Mouse (Mus musculus) yolk sac, embryonic 10.5 days (tissue): ENCODE results near the gene St6gal1.

Source experiments
- DNase-seq: peaks from one replicate; pipeline ENCODE4 v3.0.0-alpha.2; 2017; ENCODE audit warnings: low spot score

The St6gal1 gene

DNA sequence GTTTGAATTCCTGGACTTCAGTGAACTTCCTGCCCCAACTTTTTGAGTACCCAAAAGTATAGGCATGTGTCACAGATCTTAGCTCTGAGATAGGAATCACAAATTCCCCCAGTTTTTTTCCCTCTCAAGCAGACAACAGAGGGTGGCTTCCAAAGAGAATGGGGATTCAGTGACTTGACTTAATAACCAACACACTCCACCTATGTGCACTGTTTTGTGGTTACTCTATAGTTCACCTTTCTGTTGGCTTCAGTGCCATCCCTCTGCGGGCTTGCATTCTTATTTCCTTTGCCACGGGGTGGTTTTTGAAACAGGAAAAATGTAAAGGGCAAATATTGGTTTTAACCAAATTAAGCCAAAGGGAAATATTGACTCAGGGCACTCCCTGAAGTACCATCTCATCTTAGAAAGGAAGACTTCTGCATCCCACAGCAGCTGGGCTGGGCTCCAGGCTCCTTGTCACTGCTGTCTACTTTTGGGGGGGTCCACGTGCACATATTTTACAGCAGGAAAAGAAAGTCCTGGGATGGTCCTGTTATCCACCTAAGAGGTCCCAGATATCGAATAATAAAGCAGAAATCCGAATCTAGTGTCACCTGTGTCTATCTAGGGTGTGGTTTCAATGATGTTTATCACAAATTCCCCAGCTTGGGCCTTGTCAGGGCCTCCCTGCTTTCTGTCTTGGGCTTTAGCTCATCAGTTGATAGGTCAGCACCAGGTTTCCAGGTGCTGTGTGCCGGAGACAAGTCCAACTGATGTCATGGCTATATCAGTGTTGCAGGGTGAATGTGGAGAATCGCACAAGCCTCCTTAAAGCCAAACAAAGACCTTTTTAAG is 75.6 kb downstream of the St6gal1 start:
- no peak for DNase-seq

DNA sequence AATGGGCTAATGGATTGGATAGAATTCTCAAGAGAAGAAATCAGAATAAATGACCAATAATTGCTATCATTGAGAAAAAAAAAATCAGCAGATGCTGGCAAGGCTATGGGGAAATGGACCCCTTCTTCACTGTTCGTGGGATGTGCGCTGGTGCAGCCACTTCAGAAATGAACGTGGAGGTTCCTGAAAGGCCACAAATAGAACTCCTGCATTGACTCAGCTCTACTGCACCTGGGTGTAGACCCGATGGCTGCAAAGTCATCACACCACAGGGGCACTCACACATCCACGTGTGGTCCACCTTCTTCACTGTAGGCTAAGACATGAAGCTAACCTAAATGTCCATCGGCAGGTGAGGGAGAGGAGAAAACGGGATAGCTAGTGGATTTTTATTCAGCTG is 77.2 kb downstream of the St6gal1 start:
- no peak for DNase-seq

DNA sequence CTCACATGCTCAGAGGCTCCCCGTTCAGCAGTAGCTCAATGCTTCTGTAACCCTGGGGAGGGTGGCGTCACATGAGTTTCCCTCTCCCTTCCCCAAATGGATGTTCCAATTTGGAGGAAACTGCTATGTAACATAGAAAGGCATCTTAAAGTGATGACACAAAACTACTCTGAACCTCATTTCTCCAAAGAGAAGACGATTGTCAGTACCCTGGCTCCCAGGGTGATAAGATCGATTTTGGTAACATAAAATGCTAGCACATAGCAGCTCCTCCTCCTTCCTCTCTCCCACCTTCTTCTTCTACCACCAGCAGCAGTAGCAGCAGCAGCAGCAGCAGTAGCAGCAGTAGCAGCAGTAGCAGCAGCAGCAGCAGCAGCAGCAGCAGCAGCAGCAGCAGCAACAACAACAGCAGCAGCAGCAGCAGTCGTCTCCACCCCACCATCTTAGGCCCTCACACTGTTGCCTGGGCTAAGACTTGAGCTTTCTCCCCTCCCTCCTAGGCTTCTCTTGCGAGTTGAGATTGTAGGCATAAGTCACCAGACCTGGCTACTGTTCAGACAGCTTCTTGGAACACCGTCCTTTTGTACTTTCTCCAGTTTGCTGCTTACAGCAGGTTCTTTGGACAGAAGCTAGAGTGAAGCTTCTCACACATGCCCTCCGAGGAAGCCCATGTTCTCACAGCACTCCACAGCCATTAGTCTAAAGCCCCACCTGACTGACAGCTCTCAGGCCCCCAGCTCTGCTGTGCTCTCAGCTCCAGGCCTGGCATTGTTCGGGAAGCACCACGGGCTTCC is 81.5 kb downstream of the St6gal1 start:
- DNase-seq, result no peak

DNA sequence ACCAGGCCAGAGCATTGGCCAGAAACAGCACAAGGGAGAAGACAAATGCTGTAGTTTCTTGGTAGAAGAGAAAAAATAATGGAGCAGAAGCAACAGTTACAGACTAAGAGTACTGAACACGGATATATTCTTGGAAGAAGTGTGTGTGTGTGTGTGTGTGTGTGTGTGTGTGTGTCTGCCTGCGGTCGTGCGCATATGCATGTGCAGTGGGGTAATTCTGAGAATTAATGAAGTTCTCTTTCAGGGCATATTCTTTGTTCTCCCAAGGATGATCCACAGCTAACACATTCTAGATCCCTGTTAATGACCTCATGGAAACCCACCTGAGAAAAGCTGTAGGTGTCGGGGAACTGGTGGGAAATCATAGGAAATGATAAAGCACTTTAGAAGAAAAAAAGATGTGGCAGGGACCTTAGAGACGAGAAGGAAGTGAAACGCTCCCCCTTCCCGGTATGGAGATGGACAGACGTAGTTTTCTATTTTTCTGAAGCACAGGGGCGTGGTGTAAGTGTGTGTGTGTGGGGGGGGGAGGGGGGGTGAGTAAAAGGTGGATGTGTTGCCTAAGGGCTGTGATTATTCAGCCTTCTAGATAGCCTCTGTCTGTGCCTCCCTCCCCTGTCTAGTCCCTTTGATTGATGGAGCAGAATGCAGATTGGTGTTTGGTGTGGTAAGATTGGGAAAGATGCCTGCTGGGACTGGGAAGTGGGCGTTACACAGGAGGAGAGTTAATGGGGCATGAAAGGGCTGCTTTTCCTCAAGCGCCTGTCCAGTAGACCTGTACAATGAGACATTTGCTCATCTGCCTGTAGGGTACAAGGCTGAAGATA is 82.8 kb downstream of the St6gal1 start:
- peak; percentile 42 for DNase-seq

DNA sequence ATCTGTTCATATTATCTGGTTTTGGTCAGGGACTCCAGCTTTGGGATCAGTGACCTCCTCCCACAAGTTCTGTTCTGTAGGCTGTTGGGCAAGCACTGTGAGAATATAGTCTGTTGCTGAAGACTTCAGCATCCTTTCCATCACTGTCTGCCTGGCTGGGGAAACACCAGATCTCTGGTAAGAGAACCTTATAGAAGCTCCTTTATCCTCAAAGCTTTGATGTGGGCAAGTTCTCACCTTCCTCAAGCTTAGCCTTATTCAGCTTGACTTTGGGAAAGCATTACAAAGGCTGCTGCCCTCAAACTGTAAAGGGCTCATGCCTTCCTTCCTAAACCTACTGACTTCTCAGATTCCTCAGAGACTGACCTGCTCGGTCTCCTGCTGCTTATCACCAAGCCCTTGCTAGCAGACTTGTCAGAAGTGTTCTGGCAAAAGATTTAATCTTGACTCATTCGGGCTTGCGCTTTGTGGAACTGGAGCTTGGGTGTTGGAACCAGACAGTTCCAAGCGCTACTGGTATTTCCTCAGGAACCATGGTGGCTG is 83.5 kb downstream of the St6gal1 start:
- DNase-seq, result peak; percentile 7

DNA sequence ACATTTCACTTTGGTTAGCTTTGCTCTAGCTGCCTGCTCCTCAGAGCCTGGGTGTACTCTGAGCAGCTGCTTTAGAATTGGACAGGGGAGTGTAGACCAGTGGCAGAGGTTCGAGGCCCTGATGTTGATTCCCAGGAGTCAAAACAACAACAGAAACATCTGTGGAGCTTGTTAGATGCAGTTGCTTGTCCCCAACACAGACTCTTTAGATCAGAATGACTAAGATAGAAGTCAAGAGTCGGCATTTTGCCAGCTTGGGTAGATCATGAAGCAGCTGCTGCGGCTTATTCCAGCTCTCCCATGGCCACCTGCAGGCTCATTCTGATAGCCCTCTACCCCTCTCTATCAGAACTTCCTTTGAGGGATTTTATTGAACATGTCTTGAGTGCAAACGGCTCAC is 84.5 kb downstream of the St6gal1 start:
- DNase-seq, result no peak

DNA sequence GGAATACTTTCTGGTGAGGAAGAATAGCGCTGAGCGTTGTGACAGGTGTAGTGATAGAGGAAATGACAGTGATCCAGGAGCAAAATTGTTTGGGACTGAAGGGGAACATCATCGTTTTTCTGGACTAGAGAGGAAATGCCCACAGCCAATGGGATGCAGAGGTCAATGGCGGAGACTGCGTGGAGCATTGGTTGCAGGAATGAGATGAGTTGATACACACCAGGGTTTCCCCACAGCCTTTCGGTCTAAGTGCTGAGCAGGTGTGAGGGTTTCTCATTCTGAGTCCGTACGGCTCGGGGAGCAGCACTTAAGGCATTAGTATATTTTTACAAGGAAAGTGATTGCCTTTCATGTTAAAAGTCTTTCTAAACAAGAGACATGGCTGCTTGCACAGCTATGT is 88.1 kb downstream of the St6gal1 start:
- no peak for DNase-seq

DNA sequence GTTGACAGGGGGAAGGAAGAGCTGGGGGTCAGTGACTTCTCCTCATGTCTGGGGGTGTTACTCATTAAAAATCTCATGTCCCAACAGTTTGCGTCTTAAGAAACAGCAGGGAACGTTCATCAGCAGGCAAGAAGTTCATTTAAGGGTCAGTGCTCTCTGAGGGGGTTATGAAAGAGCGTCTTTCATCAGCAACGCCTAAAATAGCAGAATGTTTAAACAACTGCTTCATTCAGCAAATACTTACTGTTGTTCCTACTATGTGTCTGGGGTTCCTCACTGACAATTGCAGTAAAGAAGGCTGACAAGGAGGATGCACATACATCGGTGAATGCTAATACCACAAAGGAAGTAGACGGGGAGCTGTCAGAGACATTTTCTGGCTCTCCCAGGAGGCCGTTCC is 90.2 kb downstream of the St6gal1 start:
- DNase-seq, result peak; percentile 26

DNA sequence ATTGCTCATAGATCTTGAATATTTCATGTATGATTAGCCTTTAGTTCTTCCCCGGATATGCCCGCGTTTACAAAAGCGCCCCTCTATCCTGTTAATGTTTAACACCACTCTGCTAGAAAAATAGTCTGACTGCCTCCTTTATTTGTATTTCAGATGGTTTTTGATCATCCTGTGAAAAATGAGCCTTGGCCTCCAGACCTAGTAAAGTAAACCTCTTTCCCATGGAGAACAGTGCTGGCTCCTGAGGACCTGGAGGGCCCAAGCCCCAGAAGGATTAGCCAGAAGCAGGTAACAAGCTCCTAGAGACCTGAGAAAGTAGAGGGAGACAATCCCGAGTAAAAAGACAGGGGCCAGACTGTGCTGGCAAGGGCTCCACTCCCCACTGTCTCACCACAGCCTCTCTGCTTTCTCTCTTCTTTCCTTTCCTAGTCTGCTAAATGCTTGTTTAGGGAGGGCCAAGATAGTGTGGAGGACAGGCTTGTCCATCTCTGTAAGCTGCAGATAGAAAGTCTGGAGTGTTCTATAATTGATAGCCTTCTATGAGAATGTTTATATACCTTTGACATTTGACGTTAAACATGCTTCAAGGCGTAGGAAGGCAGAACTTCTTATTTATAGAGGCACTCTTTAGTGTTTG is 93.0 kb downstream of the St6gal1 start:
- peak; percentile 48 for DNase-seq

DNA sequence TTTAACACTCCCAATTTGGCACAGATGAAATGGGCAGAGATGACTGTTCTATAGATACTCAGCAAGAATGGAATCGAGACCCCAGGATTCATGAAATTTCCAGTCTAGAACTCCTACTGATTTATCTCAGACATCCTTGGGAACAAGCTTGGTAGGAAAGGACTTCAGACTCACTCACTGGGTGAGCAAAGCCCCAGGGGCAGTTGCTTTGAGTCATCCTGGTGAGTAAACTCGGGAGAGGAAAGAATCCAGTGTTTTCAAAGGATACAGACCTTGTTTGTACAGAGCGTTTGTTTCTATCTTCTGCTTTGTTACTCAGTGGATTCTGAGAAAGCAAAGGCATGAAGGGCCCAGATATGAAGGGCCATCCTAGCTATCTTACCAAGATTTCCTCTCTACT is 95.5 kb downstream of the St6gal1 start:
- DNase-seq, result no peak

DNA sequence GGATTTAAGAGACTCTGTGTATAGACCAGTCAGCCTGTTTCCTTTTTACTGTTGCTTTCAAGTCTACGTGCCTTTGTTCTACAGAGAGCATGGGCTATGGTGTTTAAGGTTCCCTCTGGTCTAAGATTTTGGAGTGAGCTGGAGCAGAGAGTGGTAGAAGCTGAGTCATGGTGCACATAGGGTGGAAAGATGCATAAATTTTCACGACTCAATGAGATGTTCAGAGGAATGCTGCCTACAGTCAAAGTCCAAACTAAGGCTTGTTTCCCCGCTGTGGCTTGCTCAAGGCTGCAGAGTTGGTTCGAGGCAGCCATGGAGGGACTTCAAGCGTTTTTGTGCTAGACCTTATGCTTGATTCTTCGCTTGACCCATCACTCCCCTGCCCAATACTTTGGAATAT is 96.0 kb downstream of the St6gal1 start:
- no peak for DNase-seq

DNA sequence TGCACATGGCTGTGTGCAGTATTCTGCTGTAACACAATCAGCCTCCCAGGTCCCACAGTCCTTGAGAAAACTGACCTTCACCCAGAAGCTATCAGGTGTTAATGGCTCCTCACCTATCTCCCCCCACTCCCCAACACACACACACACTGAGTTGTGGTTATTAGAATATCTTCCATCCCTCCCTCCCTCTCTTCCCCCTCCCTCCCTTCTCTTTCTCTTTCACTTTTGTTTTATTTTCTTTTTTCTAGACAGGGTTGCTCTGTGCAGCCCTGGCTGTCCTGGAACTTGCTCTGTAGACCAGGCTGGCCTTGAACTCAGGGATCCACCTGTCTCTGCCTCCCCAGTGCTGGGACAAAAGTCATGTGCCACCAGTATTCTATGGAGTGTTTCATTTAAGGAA is 97.9 kb downstream of the St6gal1 start:
- no peak for DNase-seq

DNA sequence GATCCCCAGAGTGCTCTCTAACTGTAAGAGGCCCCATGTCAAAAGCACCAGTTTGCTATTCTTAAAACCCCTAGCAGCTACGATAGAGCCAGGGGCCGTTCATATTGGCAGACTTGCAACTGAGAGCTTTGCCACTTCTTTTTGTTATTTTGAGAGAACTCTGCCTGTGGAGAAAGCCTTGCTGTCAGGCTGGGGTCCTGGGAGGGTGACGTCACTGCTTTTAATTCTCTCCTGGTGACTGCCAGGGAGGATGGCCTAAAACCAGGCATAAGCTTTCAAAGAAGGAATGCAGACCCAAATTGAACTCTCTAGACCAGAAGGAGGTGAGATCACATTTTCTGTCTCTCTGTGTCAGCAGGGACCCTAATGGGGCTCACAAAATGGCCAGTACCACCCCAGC is 99.4 kb downstream of the St6gal1 start:
- no peak for DNase-seq

DNA sequence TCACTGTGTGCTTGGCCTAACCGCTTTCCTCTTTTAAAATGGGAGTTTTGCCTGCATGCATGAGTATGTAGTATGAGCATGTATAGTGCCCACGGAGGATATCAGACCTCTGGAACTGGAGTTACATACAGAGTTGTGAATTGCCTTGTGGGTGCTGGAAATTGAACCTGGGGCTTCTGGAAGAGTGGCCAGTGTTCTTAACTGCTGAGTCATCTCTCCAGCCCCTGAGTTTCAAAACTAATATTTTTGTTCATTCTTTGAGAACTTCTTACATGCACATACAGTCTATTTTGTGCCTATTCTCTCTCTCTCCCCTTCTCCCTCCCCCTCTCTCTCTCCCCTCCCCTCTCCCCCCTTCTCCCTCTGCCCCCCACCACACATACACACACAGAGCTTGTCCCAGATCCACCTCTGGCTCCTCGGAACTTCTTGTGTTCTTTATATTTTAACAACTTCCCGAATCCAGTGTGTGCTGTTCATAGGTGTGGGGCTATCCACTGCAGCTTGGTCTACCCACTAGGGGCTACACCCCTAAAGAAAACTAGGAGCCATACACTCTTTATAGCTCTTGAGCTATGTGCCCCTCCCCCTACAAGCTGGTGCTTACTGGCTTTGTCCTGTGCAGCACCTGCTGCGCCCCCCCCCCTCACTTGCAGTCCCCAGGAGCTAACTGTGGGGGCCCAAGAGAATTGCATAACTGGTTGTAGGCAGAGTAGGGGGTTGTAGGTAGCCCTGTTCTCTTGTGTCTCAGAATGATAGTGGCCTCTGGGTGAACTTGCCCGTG is 100.5 kb downstream of the St6gal1 start:
- no peak for DNase-seq

DNA sequence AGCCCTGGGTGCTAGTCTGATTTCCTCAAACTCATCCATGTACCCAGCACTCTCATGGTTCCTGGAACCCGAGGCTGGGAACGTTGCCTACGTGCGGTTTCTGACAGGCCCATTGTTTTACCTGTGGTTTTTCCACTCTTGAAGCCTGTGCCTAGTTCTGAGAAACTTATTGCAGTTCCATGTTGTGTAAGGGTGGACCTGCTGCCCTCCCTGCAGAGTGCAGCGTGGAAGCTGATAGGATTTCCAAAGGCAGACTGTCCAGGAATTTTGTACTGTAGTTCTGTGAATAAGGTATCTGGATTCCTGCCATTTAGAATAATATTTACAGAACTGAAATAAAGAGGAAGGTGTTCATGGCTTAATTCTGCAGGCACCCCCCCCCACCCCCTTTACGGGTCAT is 102.1 kb downstream of the St6gal1 start:
- DNase-seq, result no peak

DNA sequence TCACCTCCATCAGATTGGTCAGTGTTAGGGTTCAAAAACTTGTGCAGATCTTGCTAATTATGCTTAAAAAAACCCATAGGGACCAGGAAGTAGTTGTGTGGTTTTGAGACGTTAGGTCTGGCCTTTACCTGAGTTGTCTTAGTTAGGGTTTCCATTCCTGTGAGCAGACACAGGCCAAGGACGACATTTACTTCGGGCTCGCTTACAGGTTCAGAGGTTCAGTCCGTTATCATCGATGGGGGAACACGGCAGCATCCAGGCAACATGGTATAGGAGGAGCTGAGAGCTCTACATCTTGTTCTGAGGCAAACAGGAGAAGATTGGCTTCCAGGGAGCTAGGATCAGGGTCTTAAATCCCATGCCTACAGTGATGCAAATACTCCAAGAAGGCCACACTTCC is 102.7 kb downstream of the St6gal1 start:
- no peak for DNase-seq

DNA sequence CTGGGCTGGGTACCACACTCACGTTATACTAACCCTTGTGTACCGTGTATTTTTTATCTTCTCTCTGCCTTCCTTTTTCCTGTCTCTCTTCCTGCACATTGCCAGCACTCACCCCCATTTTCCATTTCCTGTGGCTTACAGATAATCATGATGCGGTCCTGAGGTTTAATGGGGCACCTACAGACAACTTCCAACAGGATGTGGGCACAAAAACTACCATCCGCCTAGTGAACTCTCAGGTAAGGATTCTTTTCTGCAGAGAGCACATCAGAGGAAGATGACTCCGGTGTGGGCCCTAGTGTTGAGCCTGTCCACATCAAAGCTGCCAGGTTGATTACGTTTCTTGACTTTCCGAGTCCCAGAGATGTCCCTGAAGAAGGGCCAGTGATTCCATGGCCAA is 103.7 kb downstream of the St6gal1 start:
- DNase-seq, result no peak

DNA sequence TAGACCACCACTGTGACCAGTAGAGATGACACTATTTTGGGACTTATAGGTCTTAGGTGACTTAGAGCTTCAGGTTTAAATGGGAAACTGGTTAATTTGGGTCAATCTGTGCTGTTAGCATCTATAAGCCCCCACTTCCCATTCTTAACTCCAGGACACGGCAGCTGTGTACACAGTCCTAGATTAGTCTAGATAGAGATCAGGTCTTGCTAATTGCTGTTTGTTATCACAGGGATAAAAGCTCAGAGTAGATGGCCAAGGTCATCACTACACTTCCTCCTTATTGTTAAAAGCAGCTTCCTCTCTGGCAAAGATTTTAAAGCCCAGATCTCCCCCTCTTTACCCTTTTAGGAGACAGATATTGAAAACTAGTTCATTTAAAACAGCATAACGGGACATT is 107.6 kb downstream of the St6gal1 start:
- no peak for DNase-seq

DNA sequence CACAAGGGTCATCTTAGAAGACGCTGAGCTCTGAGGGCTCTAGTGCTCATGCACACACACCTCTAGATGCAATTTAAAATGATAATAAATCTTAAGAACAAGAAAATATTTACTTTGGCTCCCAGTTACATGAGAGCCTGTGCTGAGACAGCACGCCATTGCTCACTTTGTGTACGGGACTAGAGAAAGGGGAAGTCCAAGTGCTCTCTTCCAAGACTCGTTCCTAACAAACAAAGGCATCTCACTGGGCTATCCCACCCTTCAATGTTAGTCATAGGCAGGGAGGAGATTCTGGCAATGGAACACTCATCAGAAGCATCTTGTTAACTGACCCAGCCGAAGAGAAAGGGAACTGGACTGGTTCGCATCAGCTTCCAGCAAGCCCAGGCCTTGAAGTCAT is 108.1 kb downstream of the St6gal1 start:
- no peak for DNase-seq

DNA sequence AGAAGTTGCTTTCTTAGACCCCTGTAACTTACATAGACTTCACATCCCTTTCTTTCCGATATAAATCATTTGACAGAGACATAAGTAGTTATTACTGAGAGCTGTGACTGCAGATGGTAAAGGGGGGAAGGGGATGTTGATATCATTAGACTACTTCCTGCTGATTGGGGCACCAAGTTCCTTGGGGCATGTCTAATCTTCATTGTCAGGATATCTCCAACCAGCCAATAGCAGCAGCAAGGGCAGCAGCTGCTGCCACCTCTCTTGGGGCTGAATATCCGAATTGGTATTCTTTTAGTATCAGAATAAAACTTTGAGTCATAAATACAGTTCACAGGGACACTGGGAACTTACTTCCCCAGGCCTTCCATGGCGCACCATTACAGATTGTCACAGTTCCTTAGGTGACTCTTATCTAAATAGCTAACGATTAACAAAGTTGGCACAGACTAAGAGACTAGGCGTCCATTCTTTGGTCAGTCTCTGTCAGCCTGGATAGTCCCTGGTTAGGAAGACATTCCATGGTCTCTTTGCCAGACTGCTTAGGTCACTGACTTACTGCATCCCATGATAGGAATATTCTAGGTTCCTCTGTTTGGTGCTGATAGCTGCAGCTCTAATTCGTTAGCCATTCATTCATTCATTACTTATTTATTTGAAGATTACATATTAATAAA is 109.5 kb downstream of the St6gal1 start:
- no peak for DNase-seq
